Mouse (Mus musculus) small intestine, adult 2 months (tissue): ENCODE data around the gene Rabgap1l.

ENCODE experiments used
- CTCF ChIP-seq: fragments of 200-500 bp; IDR thresholded peaks from 2 replicates; pipeline ENCODE4 v1.5.1; 2012; ENCODE audit warnings: low read depth, mild to moderate bottlenecking, control low read depth, inconsistent platforms, low read length, moderate library complexity, mixed read lengths; ENCODE audit not compliant: insufficient replicate concordance, insufficient read length; ENCODE audit errors: extremely low read depth
- POLR2A ChIP-seq: fragments of 200-500 bp; IDR thresholded peaks from 2 replicates; pipeline ENCODE4 v1.6.1; 2012; ENCODE audit warnings: low read depth, mild to moderate bottlenecking, control low read depth, inconsistent platforms, low read length, moderate library complexity

DNA sequence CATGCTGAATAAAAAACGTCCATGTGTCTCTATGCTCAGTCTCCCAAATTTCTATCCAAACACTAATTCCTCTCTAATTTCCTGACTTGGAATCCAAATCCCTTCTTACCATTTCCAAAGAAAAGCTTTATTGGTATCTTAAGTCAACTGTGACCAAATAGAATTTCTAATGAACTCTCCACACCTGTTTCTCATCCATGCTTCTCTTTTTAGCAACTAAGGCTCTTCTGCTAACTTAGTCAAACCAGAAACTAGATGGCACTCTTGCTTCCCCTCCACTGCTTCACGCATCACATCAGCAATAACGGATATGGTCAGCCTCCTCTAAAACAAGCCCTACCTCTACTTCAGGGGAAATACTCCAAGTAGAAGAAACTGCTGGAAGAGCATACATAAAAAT, 49.0 kb downstream of the Rabgap1l start:
- TF ChIP-seq CTCF (no peak), POLR2A (no peak)
